Mouse (Mus musculus): ENCODE measurements around the gene Gm36028. TPM values are rescaled to one million over a fixed set of nuclear protein-coding genes. Genes with fewer than 3 reads are reported as not detected.

Gm36028 gene
- polyA plus RNA-seq (2014; fragmentation: Illumina TruSeq; extraction: RNeasy Lipid Tissue Mini Kit (QIAGEN cat#74804)) = not detected

DNA sequence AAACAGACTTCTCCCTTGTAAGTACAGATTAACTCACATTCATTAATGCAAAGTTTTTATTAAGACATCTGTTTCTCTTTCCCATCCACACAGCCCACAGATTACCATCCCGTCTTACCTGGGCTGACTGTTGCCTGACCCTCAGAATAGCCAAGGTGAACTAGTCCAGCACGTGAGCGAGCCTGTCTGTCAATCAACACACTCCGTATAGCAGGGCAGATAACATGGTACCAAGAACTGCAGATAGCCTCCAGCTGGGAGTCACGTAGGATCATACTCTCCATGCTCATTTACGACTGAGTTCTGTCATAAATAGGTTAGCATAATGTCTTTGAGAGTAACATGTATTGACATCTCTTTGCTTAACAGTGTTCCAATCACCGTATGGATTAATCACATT lies at the start of gene Gm36028:
Gene Gm36028, minus strand, starts transcription at position 118 of the 400 bp plus-strand sequence.

DNA sequence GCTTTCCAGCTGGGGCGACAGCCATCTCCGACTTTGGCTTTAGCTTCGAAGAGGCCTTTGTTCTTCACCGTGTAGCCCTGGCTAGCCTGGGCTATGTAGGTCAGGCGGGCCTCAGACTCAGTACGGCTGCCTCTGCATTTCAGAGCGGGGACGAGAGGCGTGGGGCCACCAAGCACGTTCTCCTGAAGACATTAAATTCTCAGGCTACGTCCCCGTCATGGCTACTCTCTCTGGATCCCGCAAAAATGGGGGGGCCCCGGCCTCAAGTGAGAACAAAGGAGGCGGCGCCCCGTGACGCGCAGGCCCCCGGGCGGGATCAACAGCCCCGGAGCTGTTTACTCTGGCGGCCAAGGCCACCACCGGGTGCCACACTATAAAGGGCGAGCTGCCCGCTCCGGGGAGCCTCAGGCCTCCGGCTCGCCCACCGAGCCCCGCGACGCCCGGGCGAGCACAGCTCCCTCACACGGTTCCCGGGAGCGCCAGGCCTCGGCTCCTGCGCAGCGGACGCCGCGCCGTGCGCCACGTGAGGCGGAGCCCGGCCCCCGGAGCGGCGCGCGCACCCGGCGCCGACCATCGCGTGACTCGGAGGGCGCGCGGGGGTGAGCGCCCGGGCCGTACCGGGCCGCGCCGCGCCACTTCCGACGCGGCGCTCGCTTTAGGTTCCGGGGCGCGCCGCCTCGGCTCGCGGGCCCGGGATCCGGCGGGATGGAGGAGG lies 7.0 kb upstream of the Gm36028 start, which contains the start of gene Lrrc58:
Gene Lrrc58, plus strand, starts transcription at position 599 of the 715 bp plus-strand sequence.

Other genes starting within 250 kb of the Gm36028 start
- 213 TPM for gene Ndufb4, start 206.7 kb downstream of the Gm36028 start, polyA plus RNA-seq (2014; fragmentation: Illumina TruSeq; extraction: RNeasy Lipid Tissue Mini Kit (QIAGEN cat#74804))
- 108 TPM for gene Fstl1, start 84.3 kb downstream of the Gm36028 start, polyA plus RNA-seq (2014; fragmentation: Illumina TruSeq; extraction: RNeasy Lipid Tissue Mini Kit (QIAGEN cat#74804))
- 112 TPM for gene Lrrc58, start 7.2 kb upstream of the Gm36028 start, polyA plus RNA-seq (2014; fragmentation: Illumina TruSeq; extraction: RNeasy Lipid Tissue Mini Kit (QIAGEN cat#74804))
- 0.11 TPM for gene Gpr156, start 55.4 kb upstream of the Gm36028 start, polyA plus RNA-seq (2014; fragmentation: Illumina TruSeq; extraction: RNeasy Lipid Tissue Mini Kit (QIAGEN cat#74804))
- gene Gsk3b, start 227.9 kb upstream of the Gm36028 start, polyA plus RNA-seq (2014; fragmentation: Illumina TruSeq; extraction: RNeasy Lipid Tissue Mini Kit (QIAGEN cat#74804)) = 111 TPM

All from ovary, adult 10 weeks (tissue).